Mouse (Mus musculus) WW6 (cell line): ENCODE data around the gene Ndufa5.

Experiments
- DNase-seq: peaks from one replicate; pipeline ENCODE4 v3.0.0-alpha.2; 2013; ENCODE audit warnings: low read depth, low spot score

Gene Ndufa5

DNA sequence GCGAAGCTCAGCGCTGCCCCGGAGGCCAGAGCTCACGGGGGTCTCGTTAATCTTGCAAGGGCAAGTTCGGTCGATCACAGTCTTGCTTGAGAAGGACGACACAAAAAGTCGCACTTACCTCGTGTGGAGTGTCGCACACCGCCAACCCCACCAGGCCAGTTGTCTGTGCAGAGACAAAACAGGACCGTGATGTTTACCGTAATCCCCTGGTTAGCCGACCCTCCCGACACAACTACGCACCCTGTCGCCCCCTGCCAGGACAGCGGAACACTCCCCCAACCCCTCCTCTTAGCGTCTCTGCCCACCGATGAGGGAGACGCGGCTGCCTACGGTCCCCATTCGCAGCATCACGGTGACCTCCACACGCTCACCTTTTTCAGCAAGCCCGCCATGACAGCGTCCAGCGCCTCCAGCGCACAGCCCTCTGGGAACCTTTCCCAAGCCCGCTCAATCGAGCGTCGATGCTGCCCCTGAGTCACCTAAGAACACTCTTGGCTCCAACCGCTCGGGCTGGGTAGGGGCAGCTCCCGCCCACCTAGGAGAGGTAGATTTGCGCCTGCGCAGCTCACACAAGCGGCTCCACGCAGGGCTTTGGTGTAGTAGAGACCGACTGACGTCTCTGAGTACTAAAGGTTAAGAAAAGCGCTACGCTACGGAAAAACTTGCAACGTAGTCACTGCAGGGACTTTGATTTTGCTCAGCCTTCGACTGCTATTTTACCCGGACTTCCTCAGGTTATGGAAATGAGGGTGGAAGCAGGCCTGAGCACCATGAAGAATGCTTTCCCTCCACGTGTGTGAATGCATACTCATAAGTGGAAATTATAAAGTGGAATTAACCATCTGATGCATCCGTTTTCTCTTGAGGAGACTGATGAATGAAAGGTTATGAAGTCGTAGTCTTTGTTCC lies at the start of gene Ndufa5:
TSS of gene Ndufa5 (minus strand) at position 859 of the 909 bp plus-strand sequence.
- peak; percentile 87 for DNase-seq

DNA sequence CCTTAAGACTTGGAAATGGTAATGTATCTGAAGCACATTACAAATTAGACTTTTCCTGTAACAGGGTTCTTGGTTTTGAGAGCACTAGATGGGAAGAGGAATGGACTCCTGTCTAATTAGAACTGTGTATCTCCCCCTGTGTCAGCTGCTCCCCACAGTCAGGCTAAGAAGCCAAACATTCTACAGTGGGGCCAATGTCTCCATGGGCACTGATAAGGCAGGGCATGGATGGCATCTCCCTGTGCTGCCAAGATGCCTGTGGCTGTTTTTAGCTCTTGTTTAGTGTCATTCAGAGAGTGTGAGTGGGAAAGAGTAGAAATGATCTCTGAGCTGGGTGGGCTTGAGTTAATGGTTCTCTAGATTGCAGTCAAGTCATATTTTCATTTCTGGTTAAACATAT lies 45.5 kb upstream of the Ndufa5 start:
- DNase-seq = no peak

DNA sequence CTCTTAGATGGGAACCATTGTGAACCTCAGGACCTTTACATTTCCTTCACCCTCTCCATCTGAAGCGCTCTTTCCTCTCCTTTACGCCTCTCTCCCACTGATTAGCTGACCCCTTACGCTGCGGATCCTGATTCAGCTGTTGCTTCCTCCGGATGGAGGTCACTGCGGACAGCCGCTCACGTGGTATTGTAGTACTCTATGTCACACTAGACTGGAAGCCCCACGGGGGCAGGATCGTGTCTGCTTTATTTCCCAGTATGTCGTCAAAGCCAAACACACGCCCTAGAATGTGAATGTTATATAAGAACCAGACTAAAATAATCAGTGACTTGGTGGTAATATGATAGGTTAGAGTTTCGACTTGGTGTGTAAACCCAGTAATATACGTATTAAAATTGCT lies 44.6 kb upstream of the Ndufa5 start:
- no peak for DNase-seq

DNA sequence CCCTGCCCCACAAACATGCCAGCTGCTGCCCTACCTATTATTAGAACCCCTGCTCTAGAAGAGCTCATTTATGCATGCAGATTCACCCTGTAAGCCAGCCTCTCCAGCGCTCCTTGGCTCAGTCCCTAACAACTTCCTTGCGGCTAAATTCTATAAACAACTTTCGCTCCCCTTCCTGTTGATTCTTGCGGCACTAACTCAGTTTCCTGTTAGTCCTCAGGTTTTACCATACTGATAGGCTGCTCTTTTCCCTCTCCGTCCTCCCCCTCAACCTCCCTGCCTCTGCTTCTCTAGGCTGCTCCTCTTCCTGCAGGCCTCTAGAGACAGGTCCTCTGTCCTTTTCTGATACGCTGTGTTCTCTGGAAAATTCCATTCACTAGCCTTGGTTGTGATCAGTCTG lies 43.3 kb upstream of the Ndufa5 start:
- DNase-seq = no peak

DNA sequence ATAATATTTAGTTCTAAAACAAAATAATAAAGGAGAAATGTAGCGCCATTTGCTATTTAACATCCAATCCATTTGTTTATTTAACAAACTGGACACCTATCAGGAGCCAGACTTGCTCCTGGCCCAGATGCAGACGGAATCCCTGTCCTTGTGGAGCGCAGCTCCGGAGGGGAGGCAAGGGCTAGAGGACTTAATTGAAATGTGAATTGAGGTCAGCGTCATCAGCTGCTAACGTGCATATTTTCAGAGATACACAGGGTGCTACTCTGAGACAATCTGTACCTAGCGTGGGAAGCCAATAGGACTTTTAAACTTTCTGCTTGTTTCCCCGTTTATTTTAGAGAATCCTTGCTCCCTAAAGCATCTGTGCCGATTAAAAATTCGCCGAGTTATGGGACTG lies 42.5 kb upstream of the Ndufa5 start:
- no peak for DNase-seq

DNA sequence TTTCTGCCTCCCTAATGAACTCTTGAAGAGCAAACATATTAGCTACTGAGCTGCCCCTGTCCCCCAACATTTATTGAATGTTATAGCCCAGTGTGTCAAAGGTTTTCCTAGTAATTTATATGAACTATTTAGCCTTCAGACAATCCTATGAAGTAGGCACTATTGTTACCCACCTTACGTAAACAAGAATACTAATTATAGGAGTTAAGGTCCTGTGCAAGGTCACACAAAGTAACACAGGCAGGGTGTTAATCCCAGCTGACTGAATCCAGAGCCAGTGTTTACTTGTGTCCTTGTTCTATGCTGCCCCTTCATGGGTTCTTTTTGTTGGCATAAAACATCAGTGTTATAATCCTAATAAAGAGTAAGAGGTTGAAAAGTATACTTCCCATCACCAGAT lies 41.9 kb upstream of the Ndufa5 start:
- no peak for DNase-seq

DNA sequence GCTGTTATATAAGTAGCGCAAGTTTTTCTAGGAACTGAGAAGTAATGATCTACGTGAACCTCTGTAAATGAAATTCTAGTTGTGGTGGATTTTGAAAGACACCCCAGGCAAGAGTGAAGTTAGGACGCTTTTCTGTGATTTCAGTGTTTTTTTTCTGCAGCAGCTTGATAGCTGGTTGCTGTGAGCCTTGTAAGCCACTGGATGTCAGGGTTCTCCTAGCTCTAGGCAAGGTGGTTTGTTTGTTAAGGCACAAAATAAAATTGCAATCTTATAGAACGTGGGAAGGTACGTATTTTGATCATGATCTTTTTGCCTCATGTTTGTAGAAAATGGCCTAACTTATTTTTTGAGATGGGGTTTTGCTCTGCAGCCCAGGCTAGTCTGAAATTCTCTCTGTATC lies 41.1 kb upstream of the Ndufa5 start:
- DNase-seq = no peak

DNA sequence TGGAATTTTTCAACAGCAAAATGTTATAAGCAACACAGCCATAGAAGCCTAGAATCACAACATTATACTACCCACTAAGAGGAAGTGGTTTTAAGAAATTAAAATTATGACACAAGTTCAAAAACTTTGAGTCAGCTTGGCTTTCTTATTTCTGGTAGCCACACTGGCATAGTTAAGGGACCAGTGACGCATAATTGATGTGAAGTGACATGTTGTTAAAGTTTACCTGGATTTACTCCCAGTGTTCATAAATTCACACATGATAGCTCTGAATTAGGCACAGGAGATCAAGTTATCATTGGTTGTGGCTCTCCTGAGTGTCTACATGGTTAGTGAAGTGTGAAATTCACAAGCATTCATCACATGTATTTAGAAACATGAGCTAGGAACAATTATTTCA lies 37.1 kb upstream of the Ndufa5 start:
- DNase-seq = no peak

DNA sequence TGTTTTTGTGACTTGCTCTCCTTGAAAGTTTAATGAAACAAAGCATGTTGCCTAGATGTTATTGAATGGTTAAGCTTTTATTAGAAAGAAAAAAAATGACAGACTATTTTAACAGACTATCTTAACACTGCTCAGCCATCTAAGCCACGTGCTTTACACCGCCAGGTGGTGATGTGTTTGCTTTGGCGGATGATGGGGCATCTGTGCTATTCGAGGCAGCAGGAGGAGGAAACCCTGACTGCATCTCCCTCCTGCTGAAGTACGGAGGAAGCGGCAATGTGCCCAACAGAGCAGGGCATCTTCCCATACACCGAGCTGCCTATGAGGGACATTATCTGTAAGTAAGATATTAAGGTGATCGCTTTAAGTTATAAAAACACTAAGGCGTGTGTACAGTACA lies 36.3 kb upstream of the Ndufa5 start:
- no peak for DNase-seq

DNA sequence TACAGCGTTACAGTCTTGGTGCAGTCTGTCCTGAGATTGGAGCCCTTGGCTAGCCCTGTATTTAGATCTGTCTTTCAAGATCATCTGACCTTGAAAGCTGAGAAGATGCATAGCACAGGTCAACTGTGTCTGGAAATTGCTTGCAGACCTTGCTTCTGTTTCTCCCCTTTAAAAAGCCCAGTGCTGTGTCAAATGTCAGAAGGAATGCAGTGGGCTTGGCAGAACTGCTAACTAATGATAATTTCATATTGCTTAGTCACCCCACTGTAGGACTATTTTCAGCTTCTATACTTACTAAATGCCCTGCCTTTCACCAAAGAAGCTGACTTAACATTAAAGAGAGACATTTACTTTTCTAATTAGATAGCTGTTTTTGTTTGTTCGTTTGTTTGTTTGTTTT lies 27.7 kb upstream of the Ndufa5 start:
- DNase-seq = no peak

DNA sequence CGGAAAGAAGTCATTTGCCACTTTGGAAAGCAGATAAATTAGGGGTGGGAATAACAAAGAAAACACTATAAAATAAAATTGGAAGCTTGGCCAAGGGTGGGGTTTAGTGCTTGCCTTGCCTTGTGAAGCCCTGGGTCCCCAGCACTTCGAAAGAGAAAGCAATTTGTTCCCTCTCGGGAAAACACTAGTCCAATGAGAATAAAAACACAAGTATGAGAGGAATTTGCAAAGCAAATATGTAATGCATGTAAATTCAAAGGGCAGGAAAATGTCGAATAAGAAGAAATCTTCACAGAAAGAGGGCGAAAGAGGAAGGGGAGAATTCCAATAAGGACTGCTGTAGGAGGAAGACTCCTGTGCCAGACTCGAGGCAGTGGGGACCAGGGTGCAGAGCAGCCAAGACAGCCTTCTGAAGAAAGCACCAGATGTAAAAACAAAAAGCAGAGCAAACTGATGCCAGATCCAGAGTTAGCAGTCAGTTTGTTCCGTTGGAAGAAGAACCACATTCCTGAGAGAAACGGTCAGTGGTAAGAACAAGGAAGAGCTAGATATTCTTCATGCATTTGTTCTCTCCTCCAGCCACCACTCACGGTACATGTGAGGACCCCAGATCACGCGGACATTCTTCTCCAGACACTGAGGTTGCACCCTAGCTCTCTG lies 26.7 kb upstream of the Ndufa5 start:
- DNase-seq = no peak

DNA sequence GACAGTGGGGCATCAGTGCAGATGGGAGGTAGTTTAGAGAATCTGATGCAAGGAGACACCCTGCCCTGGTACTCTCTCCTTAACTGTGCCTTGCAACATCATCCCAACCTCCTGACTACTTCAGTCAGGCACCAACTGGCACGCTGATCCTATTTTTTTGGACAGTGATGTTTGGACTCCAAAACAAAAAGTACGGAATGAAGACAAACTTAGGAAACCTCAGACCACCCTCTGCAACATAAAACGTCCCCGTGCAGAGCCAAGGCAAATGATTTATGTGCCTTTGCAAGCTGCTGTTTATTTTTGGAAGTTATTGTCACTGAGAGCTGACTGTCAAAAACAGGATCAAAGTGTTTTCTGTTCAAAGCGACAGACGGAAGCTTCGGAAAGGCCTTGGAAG lies 24.2 kb upstream of the Ndufa5 start:
- DNase-seq = no peak

DNA sequence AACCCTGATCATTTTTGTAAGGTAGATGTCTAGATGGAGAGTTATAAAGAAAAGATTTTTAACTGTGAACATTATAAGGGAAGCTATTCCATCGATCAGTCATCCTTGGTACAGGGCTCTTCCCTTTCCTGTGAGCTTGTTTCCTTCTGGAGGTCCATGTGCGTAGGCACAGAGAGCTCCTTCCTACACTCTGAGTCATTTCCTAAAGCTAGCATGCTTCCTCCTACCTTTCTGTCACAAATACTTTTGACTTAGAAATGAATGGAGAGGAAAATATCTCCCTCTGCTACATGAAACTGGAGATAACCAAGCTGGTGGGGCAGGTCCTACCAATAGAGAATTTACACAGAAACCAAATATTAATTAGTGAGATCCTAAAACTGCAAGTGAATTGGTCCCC lies 22.0 kb upstream of the Ndufa5 start:
- DNase-seq = no peak

DNA sequence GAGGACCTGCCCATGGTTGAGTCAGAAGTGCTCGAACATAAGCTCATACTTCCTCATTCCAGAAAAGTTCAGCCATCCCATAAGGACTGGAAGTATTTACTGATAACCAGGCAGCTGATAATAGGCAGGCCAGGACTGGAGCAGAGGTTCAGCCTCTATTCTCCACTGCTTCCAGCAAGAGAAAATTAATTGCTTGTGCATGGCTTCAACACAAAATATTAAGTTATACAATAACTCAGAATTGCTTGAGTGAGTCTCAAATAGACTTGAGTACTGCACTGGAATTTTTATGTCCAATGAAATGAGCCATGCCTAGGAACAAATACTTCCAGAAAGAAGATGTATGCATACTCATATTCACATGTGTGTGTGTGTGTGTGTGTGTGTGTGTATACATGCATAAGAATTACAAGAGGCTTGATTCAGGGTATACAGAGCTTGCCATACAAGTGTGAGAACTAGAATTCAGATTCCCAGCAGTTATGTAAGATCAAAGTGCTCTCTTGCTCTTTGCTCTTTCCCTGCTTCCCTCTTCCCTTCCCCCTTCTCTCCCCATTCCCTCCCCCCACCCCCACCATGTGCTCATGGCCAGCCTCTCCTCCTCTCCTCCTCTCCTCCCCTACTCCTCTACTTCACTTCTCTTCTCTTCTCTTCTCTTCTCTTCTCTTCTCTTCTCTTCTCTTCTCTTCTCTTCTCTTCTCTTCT lies 19.1 kb upstream of the Ndufa5 start:
- no peak for DNase-seq

DNA sequence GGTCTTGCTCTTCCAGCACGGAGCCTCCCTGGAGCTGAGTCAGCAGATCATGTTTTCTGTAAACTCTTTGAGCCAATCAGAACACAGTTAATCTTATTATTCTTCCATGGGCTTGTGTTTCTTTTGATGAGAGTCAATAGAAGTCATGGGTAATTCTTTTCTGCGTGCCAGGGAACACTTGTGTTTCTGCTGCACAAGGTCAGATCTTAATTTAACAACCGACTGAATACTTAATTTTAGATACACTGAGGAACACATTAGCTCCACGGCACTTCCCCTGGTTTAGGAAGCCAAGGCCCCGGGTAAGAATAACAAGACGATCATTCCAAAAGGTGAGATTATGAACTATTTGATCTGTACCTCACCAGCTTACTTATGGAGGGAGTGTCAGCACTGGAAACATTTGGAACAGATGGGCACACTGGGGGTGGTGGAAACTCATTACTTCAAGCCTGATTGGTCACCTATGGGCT lies 15.3 kb upstream of the Ndufa5 start:
- DNase-seq = no peak

DNA sequence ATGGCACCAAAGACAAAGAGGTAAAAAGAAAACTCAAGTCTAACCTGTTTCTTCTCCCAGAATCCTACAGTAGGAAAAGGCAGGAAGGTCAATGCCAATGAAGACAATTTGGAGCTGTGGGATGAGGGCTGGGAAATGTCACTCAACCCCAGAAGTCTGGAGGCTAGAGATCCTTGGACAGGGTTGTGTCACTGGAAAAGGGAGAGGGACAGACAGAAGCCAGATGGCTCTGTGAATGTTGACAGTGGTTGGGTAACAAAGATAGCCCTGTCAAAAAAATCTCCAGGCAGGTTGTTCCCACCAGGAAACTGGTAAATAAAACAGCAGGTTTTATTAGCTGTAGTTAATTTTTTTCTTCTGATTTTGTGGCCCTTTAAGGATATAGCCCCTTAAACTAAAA lies 14.6 kb upstream of the Ndufa5 start:
- DNase-seq = no peak

DNA sequence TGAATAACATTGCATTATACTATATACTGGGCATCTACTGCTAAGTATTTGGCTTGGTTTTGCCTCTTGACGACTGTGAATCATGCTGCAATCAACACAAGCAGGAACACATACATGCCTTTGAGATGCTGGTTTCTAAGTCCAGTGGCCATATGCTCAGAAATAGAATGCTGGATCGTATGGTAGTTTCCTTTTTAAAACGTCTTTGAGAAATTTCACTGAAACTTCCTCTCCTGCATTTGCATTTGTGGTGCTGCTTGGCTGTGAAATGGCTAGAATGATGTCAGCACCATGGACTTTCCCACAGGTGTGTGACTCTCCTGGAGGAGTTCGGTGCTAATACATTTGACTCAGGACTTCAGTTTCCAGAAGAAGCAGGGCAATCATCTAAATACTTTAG lies 12.3 kb upstream of the Ndufa5 start:
- no peak for DNase-seq

DNA sequence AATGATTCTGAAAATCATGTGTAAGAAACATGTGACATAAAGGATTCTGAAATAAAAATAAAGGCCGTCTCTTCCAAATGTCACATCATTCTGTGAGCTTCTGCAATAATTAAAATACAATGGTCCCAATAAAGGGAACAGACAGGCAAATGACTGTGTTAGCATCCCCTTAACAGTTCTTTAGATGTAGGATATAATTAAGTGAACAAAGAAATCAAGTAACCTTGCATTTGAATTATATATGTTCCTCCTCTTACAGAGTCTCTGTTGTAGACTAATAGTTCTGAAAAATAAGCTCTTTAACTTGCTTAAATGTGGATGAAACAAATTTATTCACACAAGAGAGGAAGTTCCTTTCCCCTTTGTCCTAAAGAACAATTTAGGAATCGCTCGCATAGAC lies 10.6 kb upstream of the Ndufa5 start:
- no peak for DNase-seq

DNA sequence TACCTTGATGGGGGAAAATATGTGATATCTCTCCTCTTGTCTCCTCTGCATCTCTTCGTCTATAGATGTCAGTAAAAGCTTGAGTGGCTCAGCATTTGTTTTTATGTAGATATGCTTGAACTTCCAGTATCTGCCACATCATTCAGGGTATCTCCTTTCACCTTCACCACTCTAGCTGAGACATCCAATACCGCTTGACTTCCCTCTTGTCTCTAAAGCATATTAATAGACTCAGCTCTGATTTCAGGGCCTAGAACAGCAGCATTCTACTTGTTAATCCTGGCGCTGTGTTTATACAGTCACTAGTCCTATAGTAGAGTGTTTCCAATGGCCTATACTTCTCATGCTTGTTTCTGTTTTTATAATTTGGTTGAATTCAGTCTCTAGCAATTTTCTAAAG lies 5.0 kb upstream of the Ndufa5 start:
- no peak for DNase-seq

DNA sequence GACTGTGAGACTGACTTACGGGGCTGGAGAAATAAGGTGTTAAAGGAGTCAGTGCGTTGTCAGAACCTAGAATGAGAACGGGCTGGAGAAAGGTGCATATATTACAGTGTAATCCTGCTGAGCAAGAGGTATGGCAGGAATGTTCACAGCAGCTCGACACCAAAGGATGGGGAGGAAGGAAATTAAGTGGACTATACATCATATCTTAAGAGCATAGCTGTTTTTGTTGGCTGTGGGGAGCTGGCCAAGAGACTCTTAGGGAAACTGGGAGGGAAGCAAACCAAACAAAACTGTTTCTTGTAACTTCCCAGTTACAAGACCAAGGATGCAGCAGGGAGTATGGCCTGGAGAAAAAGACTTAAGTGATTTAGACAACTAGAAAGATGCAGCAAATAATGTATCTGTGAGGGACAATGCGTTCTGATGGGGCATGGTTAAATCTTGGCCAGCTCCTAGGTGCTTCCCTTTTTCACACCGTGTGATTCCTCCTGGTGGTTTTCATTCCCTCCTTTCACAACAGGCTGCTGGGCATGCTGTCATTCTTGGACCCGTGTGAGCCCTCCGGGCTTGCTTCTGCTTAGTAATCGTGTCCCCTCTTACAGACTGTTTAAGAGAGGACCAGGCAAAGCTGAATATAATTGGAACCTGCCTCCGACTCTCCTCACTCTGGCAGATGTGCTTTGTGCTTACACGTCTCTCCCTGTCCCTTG lies 3.1 kb upstream of the Ndufa5 start:
- DNase-seq = no peak

DNA sequence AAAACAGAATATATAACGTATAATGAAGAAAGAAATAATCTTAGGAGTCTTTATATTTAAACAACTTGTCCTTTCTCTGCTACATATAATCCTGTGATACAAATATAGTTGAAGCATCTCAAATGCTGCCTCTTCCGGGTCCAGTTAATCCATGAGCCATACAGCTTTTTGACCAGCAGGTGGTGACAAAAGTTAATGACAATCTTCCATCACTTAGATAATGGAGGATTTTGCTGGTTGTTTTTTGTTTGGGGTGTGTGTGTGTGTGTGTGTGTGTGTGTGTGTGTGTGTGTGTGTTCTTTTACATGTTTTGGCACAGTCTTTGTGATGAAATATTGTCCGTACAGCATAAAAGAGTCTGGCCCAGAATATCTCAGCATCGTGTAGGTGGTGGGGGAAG lies 2.4 kb upstream of the Ndufa5 start:
- DNase-seq = no peak

DNA sequence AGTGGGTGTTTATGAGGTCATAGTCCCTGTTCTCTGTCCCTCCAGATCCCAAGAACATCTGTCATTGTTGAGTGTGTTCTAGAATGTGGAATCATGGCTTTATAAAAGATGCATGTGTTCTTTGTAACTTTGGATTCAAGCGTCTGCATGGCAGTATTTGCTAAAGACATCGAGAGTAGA lies 141 bp upstream of the Ndufa5 start, which contains the start of gene Asb15:
TSS of gene Asb15 (plus strand) at position 81 of the 180 bp plus-strand sequence.
- no peak for DNase-seq
